Mouse (Mus musculus) midbrain, embryonic 14.5 days (tissue): ENCODE measurements around the gene Ran. TPM values are rescaled to one million over a fixed set of nuclear protein-coding genes. Genes with fewer than 3 reads are reported as not detected.
A peak's percentile ranks its signal among the peaks of the same experiment; 100 is the strongest.

Source experiments
- ATAC-seq: fragments of 200-750 bp; cut with Nextera tagmentation; 2 replicates; pipeline ENCODE4 v1.8.0; 2017; ENCODE audit warnings: moderate number of reproducible peaks, moderate library complexity; ENCODE audit not compliant: low FRiP score, low TSS enrichment
- DNase-seq: peaks from one replicate; pipeline ENCODE4 v3.0.0-alpha.2; 2015
- H3K27ac ChIP-seq: fragments of 300-500 bp; sonication (generic); replicated peaks from 2 replicates; pipeline ENCODE4 v1.5.1; 2014; ENCODE audit warnings: mild to moderate bottlenecking, low read depth, low read length, moderate library complexity
- H3K27me3 ChIP-seq: fragments of 300-500 bp; sonication (generic); 2 replicates; pipeline ENCODE4 v1.6.1; 2014; ENCODE audit warnings: low read length, control low read depth, mixed read lengths; ENCODE audit not compliant: control insufficient read depth, insufficient read depth
- H3K36me3 ChIP-seq: fragments of 300-500 bp; sonication (generic); 2 replicates; pipeline ENCODE4 v1.6.1; 2014; ENCODE audit warnings: low read length, control low read depth; ENCODE audit not compliant: control insufficient read depth, insufficient read depth
- H3K4me1 ChIP-seq: fragments of 300-500 bp; sonication (generic); 2 replicates; pipeline ENCODE4 v1.6.1; 2014; ENCODE audit warnings: mild to moderate bottlenecking, antibody characterized with exemption, low read length, control low read depth; ENCODE audit not compliant: control insufficient read depth, insufficient read depth
- H3K4me2 ChIP-seq: fragments of 300-500 bp; sonication (generic); 2 replicates; pipeline ENCODE4 v1.6.1; 2014; ENCODE audit warnings: mild to moderate bottlenecking, low read length, moderate library complexity
- H3K4me3 ChIP-seq: fragments of 300-500 bp; sonication (generic); replicated peaks from 2 replicates; pipeline ENCODE4 v1.5.1; 2014; ENCODE audit warnings: low read depth, low read length
- H3K9ac ChIP-seq: fragments of 300-500 bp; sonication (generic); replicated peaks from 2 replicates; pipeline ENCODE4 v1.6.1; 2014; ENCODE audit warnings: mild to moderate bottlenecking, low read length, moderate library complexity
- H3K9me3 ChIP-seq: fragments of 300-500 bp; sonication (generic); 2 replicates; pipeline ENCODE4 v1.6.1; 2016; ENCODE audit warnings: low read length, control low read depth, mixed read lengths; ENCODE audit not compliant: control insufficient read depth
- WGBS: fragments of 180-500 bp; shearing (Covaris S2); extraction: QIAGEN DNeasy Blood & Tissue Kit; methylation state at CpG from one replicate; pipeline ENCODE4 v1.1.7; 2014; 5-methylcytosine and 5-hydroxymethylcytosine counted together
- polyA plus RNA-seq: library from polyadenylated mRNA; unstranded; fragments of >200 nt; fragmentation: Nextera tagmentation; extraction: Ambion mirVana; gene quantifications from 2 replicates; pipeline ENCODE4 v1.2.1, GENCODE M21; 2014

The Ran gene
- polyA plus RNA-seq, 1 experiment from 2014 or later: 451 TPM

- Histone ChIP-seq H3K9ac (no peak overlapping the region), H3K27me3 (no peaks in the 10 kb centered on the region), H3K4me1 (no peaks in the 10 kb centered on the region), H3K9me3 (no peaks in the 10 kb centered on the region), H3K4me3 (no peak overlapping the region), H3K27ac (no peak overlapping the region), H3K36me3 (peaks cover 39% of the 10 kb centered on the region), H3K4me2 (no peak overlapping the region)
- DNase-seq: no peak
- no peak for ATAC-seq
- 87% methylated on average over 13 of the region's 13 CpGs for WGBS
Observed at GRCm38 (mm10) chr5:128985946-128986345, 33.9 kb upstream of the Ran start.

- WGBS: 83% methylated on average over 19 of the region's 19 CpGs
- H3K9ac ChIP-seq: no peak overlapping the region
- no peak overlapping the region for H3K4me2 ChIP-seq
- ATAC-seq (no peak), DNase-seq (no peak)
- H3K9me3 ChIP-seq: no peaks in the 10 kb centered on the region
- H3K27ac ChIP-seq: no peak overlapping the region
- H3K36me3 ChIP-seq: peaks cover 53% of the 10 kb centered on the region
- no peaks in the 10 kb centered on the region for H3K4me1 ChIP-seq
- H3K27me3 ChIP-seq: no peaks in the 10 kb centered on the region
- no peak overlapping the region for H3K4me3 ChIP-seq
Observed at GRCm38 (mm10) chr5:128987141-128987954, 32.5 kb upstream of the Ran start.

GRCm38 (mm10) chr5:129000706-129001468 lies 19.0 kb upstream of the Ran start:
- peaks cover 14% of the 10 kb centered on the region; the same call in 1 of the 2 replicates for H3K36me3 ChIP-seq
- DNase-seq (no peak), ATAC-seq (no peak)
- no peaks in the 10 kb centered on the region for H3K9me3 ChIP-seq
- no peaks in the 10 kb centered on the region for H3K4me1 ChIP-seq
- H3K9ac ChIP-seq: no peak overlapping the region
- no peaks in the 10 kb centered on the region for H3K27me3 ChIP-seq
- no peak overlapping the region for H3K4me3 ChIP-seq
- 0 out of 2 replicates have a peak overlapping the region, but pooled peaks have one; percentile 5 for H3K27ac ChIP-seq
- 49% methylated on average over 8 of the region's 8 CpGs for WGBS
- H3K4me2 ChIP-seq: no peak overlapping the region

- Histone ChIP-seq H3K27me3 (no peaks in the 10 kb centered on the region), H3K9me3 (no peaks in the 10 kb centered on the region), H3K36me3 (peaks cover 10% of the 10 kb centered on the region; the same call in 1 of the 2 replicates), H3K27ac (no peak overlapping the region), H3K4me2 (no peak overlapping the region), H3K4me1 (peaks cover 2% of the 10 kb centered on the region), H3K9ac (no peak overlapping the region), H3K4me3 (no peak overlapping the region)
- DNase-seq (no peak), ATAC-seq (no peak)
- WGBS: 64% methylated on average over 14 of the region's 14 CpGs
Observed at GRCm38 (mm10) chr5:129002571-129003011, 17.3 kb upstream of the Ran start.

- DNase-seq (no peak), ATAC-seq (no peak)
- Histone ChIP-seq H3K9me3 (no peaks in the 10 kb centered on the region), H3K4me1 (peaks cover 12% of the 10 kb centered on the region), H3K36me3 (peaks cover 6% of the 10 kb centered on the region; the same call in 1 of the 2 replicates), H3K4me3 (no peak overlapping the region), H3K27me3 (no peaks in the 10 kb centered on the region), H3K4me2 (no peak overlapping the region), H3K9ac (no peak overlapping the region), H3K27ac (no peak overlapping the region)
- whole genome bisulfite sequencing: 62% methylated on average over 3 of the region's 3 CpGs
Observed at GRCm38 (mm10) chr5:129005416-129005815, 14.5 kb upstream of the Ran start.

- WGBS: 76% methylated on average over 18 of the region's 18 CpGs
- Histone ChIP-seq H3K36me3 (peaks cover 6% of the 10 kb centered on the region; the same call in 1 of the 2 replicates), H3K4me3 (no peak overlapping the region), H3K27ac (no peak overlapping the region), H3K4me2 (no peak overlapping the region), H3K9me3 (no peaks in the 10 kb centered on the region), H3K27me3 (no peaks in the 10 kb centered on the region), H3K9ac (no peak overlapping the region), H3K4me1 (peaks cover 12% of the 10 kb centered on the region)
- DNase-seq: no peak
- no peak for ATAC-seq
Observed at GRCm38 (mm10) chr5:129006031-129006788, 13.7 kb upstream of the Ran start.

GRCm38 (mm10) chr5:129007105-129007957 lies 12.5 kb upstream of the Ran start:
- no peak overlapping the region for H3K27ac ChIP-seq
- H3K27me3 ChIP-seq: no peaks in the 10 kb centered on the region
- H3K9ac ChIP-seq: peak overlapping the region; percentile 75
- H3K4me2 ChIP-seq: peak overlapping the region; percentile 88
- WGBS: 54% methylated on average over 14 of the region's 14 CpGs
- H3K9me3 ChIP-seq: no peaks in the 10 kb centered on the region
- ATAC-seq: no peak
- peak overlapping the region; percentile 66 for H3K4me3 ChIP-seq
- peaks cover 12% of the 10 kb centered on the region for H3K4me1 ChIP-seq
- H3K36me3 ChIP-seq: peaks cover 6% of the 10 kb centered on the region; the same call in 1 of the 2 replicates
- DNase-seq: no peak
